Comparison of ENCODE assay signal across 32 mouse cellular contexts in genomic region chr11:85131542-85131941, GRCm38 (mm10). TPM values are rescaled to one million over a fixed set of nuclear protein-coding genes. Genes with fewer than 3 reads are reported as not detected.
DNase-seq lines count a peak whose midpoint lies in the region; ATAC-seq and TF ChIP-seq lines count a peak whose summit lies in the region.
"Had no signal": no experiment of that assay in that cellular context is flagged by ENCODE, and none has a peak within 500 bp of the region (broad histone marks: within the 10 kb centered on the region; RNA-seq: fewer than 3 reads in every experiment).

No protein-coding gene starts in this region.

- no peak overlapping the region for H3K4me3 ChIP-seq in kidney, adult 2 months (ENCODE audit: insufficient read depth, low read depth, low read length)
- no peak overlapping the region for H3K4me3 ChIP-seq in liver, embryonic 13.5 days (replicated peaks)
- no peak overlapping the region for H3K4me3 ChIP-seq in stomach, postnatal 0 days (ENCODE audit: low read depth, low read length)
- H3K4me3 ChIP-seq: embryonic facial prominence, embryonic 12.5 days; forebrain, embryonic 12.5 days; hindbrain, embryonic 12.5 days; kidney, embryonic 15.5 days; layer of hippocampus, adult 2 months; megakaryocyte, embryonic 14.5 days; midbrain, embryonic 15.5 days; myocyte; neural tube, embryonic 13.5 days had no signal

- no peak for TF ChIP-seq CTCF in kidney, adult 2 months (conservative IDR thresholded peaks at IDR 0.05; ENCODE audit: insufficient read depth, insufficient read length, low read depth, low read length)
- TF ChIP-seq CTCF in stomach, postnatal 0 days (IDR thresholded peaks at IDR 0.05; ENCODE audit: low read depth) = no peak

- no peak for TF ChIP-seq EP300 in stomach, postnatal 0 days (optimal IDR thresholded peaks at IDR 0.05)

- no peaks in the 10 kb centered on the region; the same call in 1 of the 2 replicates for H3K36me3 ChIP-seq in kidney, adult 2 months (ENCODE audit: control insufficient read depth, insufficient read depth, low read length)
- H3K36me3 ChIP-seq in liver, embryonic 13.5 days = peaks cover 23% of the 10 kb centered on the region
- H3K36me3 ChIP-seq in stomach, postnatal 0 days (ENCODE audit: control insufficient read depth, insufficient read depth, low read length) = no peaks in the 10 kb centered on the region
- H3K36me3 ChIP-seq: embryonic facial prominence, embryonic 12.5 days; forebrain, embryonic 12.5 days; hindbrain, embryonic 12.5 days; kidney, embryonic 15.5 days; midbrain, embryonic 15.5 days; neural tube, embryonic 13.5 days had no signal

- 0 out of 2 replicates have a peak overlapping the region, but pooled peaks have one; percentile 3 for H3K4me2 ChIP-seq in liver, embryonic 13.5 days
- no peak overlapping the region for H3K4me2 ChIP-seq in stomach, postnatal 0 days (replicated peaks; ENCODE audit: low read depth)
- H3K4me2 ChIP-seq: embryonic facial prominence, embryonic 12.5 days; forebrain, embryonic 12.5 days; hindbrain, embryonic 12.5 days; kidney, embryonic 15.5 days; midbrain, embryonic 15.5 days; neural tube, embryonic 13.5 days had no signal

- H3K9ac ChIP-seq in liver, embryonic 13.5 days = no peak overlapping the region
- no peak overlapping the region for H3K9ac ChIP-seq in stomach, postnatal 0 days (ENCODE audit: low read length)
- H3K9ac ChIP-seq: embryonic facial prominence, embryonic 12.5 days; forebrain, embryonic 12.5 days; hindbrain, embryonic 12.5 days; kidney, embryonic 15.5 days; midbrain, embryonic 15.5 days; neural tube, embryonic 13.5 days had no signal

- DNase-seq in kidney, adult 2 months = peak; percentile 28
- DNase-seq in kidney, postnatal 10 days = no peak
- peak; percentile 28 for DNase-seq in 416B (ENCODE audit: low read depth)
- DNase-seq in liver, embryonic 13.5 days = no peak
- no peak for DNase-seq in stomach, postnatal 0 days (ENCODE audit: low spot score)
- no peak for DNase-seq in spleen, postnatal 14 days (ENCODE audit: low spot score in 2 of 2)
- DNase-seq: adrenal gland, postnatal 25 days; cerebellum, adult 11 months; cerebellum, adult 9-11 months; gastrocnemius, postnatal 25 days; layer of hippocampus, postnatal 36 days; lung, adult 2 months; lung, postnatal 14 days; retina, postnatal 1 day; right cerebral cortex, postnatal 25 days; spleen, adult 18-20 months; thymus, postnatal 36 days had no signal

- H3K9me3 ChIP-seq in liver, embryonic 13.5 days (replicated peaks) = no peaks in the 10 kb centered on the region
- H3K9me3 ChIP-seq in stomach, postnatal 0 days (ENCODE audit: control insufficient read depth, low read length) = no peaks in the 10 kb centered on the region
- H3K9me3 ChIP-seq: embryonic facial prominence, embryonic 12.5 days; forebrain, embryonic 12.5 days; hindbrain, embryonic 12.5 days; kidney, embryonic 15.5 days; megakaryocyte, embryonic 14.5 days; midbrain, embryonic 15.5 days; neural tube, embryonic 13.5 days had no signal

- ATAC-seq in liver, embryonic 13.5 days (ENCODE audit: low read depth) = no peak
- 0 out of 2 replicates have a peak, but pooled peaks have one; percentile 44 for ATAC-seq in megakaryocyte progenitor cell, adult 5-6 weeks (replicated peaks; ENCODE audit: poor library complexity)
- ATAC-seq in stomach, postnatal 0 days (ENCODE audit: low FRiP score, low TSS enrichment) = no peak
- ATAC-seq: CD4-positive, CD25-positive, alpha-beta regulatory T cell, adult 4 months; inflammation-experienced regulatory T-cells, adult 6 months; midbrain, embryonic 15.5 days had no signal

- 35% methylated on average over 2 of the region's 2 CpGs for WGBS in kidney, adult 2 months
- WGBS in liver, embryonic 13.5 days (ENCODE audit: insufficient replicate concordance) = 50% methylated on average over 2 of the region's 2 CpGs
- 31% methylated on average over 2 of the region's 2 CpGs for WGBS in stomach, postnatal 0 days

- peaks cover 6% of the 10 kb centered on the region for H3K4me1 ChIP-seq in kidney, adult 2 months (ENCODE audit: control insufficient read depth, insufficient read depth, low read length)
- peaks cover 83% of the 10 kb centered on the region for H3K4me1 ChIP-seq in liver, embryonic 13.5 days (replicated peaks)
- H3K4me1 ChIP-seq in stomach, postnatal 0 days (replicated peaks; ENCODE audit: control insufficient read depth, insufficient read depth) = no peaks in the 10 kb centered on the region
- H3K4me1 ChIP-seq: embryonic facial prominence, embryonic 12.5 days; forebrain, embryonic 12.5 days; hindbrain, embryonic 12.5 days; neural tube, embryonic 13.5 days had no signal

- no peak overlapping the region for H3K27ac ChIP-seq in kidney, adult 2 months (ENCODE audit: insufficient read depth, low read depth, low read length)
- peak overlapping the region; percentile 63 for H3K27ac ChIP-seq in liver, embryonic 13.5 days
- H3K27ac ChIP-seq in stomach, postnatal 0 days (replicated peaks) = no peak overlapping the region
- H3K27ac ChIP-seq: embryonic facial prominence, embryonic 12.5 days; forebrain, embryonic 12.5 days; hindbrain, embryonic 12.5 days; kidney, embryonic 15.5 days; layer of hippocampus, adult 2 months; midbrain, embryonic 15.5 days; neural tube, embryonic 13.5 days had no signal

- H3K27me3 ChIP-seq in kidney, adult 2 months (replicated peaks; ENCODE audit: control insufficient read depth, insufficient read depth, low read length) = no peaks in the 10 kb centered on the region
- no peaks in the 10 kb centered on the region for H3K27me3 ChIP-seq in liver, embryonic 13.5 days
- no peaks in the 10 kb centered on the region for H3K27me3 ChIP-seq in stomach, postnatal 0 days (ENCODE audit: control insufficient read depth, insufficient read depth, low read length)
- H3K27me3 ChIP-seq: embryonic facial prominence, embryonic 12.5 days; forebrain, embryonic 12.5 days; hindbrain, embryonic 12.5 days; kidney, embryonic 15.5 days; megakaryocyte, embryonic 14.5 days; midbrain, embryonic 15.5 days; neural tube, embryonic 13.5 days had no signal

- no peak for TF ChIP-seq POLR2A in kidney, adult 2 months (IDR thresholded peaks at IDR 0.05; ENCODE audit: low read depth, low read length)

RNA-seq across cellular contexts. Expression of gene Usp32, which starts 8.4 kb away (rescaled TPM):
- polyA plus RNA-seq in kidney, adult 2 months (2012; rRNA removed) = 8.0 and 9.6 TPM in 2 replicates
- 9.7 and 10.0 TPM in 2 replicates for polyA plus RNA-seq in liver, embryonic 13.5 days (2015; fragmentation: Nextera tagmentation; extraction: Ambion mirVana)
- total RNA-seq in megakaryocyte progenitor cell, adult 5-6 weeks (2015) = 12.6 and 14.6 TPM in 2 replicates
- 11.1 and 23.8 TPM in 2 replicates for total RNA-seq in megakaryocyte progenitor cell, adult 5-6 weeks (2017)
- polyA plus RNA-seq in stomach, postnatal 0 days (2015; fragmentation: Nextera tagmentation; extraction: Ambion mirVana) = 3.0 and 3.4 TPM in 2 replicates

RNA-seq across cellular contexts. Expression of gene 1700125H20Rik, which starts 38.7 kb away (rescaled TPM):
- not detected in 2 replicates for polyA plus RNA-seq in kidney, adult 2 months (2012; rRNA removed)
- 0.16 TPM in 1 of 2 replicates, not detected in the other for polyA plus RNA-seq in liver, embryonic 13.5 days (2015; fragmentation: Nextera tagmentation; extraction: Ambion mirVana)
- total RNA-seq in megakaryocyte progenitor cell, adult 5-6 weeks (2015) = not detected in 2 replicates
- not detected in 2 replicates for total RNA-seq in megakaryocyte progenitor cell, adult 5-6 weeks (2017)
- polyA plus RNA-seq in stomach, postnatal 0 days (2015; fragmentation: Nextera tagmentation; extraction: Ambion mirVana) = 0.19 TPM in 1 of 2 replicates, not detected in the other
- total RNA-seq: gastrocnemius, postnatal 25 days; heart, adult 8-10 months; heart, postnatal 25 days; layer of hippocampus, postnatal 36 days had no signal
- polyA plus RNA-seq: CD4-positive, CD25-positive, alpha-beta regulatory T cell, adult 4 months; heart, embryonic 14.5 days; inflammation-experienced regulatory T-cells, adult 6 months; lung, adult 2 months; myocyte had no signal

Comparison
In these comparisons a context has a peak if more than half of its experiments do, and no peak if none do; other contexts are left out.
1. DNase-seq: peak in kidney, adult 2 months (single experiment) and 416B (single experiment); none in kidney, postnatal 10 days (single experiment), liver, embryonic 13.5 days (single experiment), stomach, postnatal 0 days (single experiment) and spleen, postnatal 14 days (0 of 2).